Mouse (Mus musculus) forebrain, postnatal 0 days (tissue): ENCODE measurements around the gene Rcn2. TPM values are rescaled to one million over a fixed set of nuclear protein-coding genes. Genes with fewer than 3 reads are reported as not detected.

Experiments used
- ATAC-seq: fragments of 200-750 bp; cut with Nextera tagmentation; 2 replicates; pipeline ENCODE4 v1.8.0; 2017; ENCODE audit warnings: mild to moderate bottlenecking, moderate library complexity
- DNase-seq: peaks from one replicate; pipeline ENCODE4 v3.0.0-alpha.2; 2015
- H3K27ac ChIP-seq: fragments of 300-500 bp; sonication (generic); 2 replicates; pipeline ENCODE4 v1.5.1; 2014; ENCODE audit warnings: low read depth, mild to moderate bottlenecking, antibody characterized with exemption, low read length, moderate library complexity, mixed read lengths
- H3K27me3 ChIP-seq: fragments of 300-500 bp; sonication (generic); 2 replicates; pipeline ENCODE4 v1.6.1; 2014; ENCODE audit warnings: mild to moderate bottlenecking, low read length, mixed read lengths; ENCODE audit not compliant: insufficient read depth
- H3K36me3 ChIP-seq: fragments of 300-500 bp; sonication (generic); 2 replicates; pipeline ENCODE4 v1.6.1; 2014; ENCODE audit warnings: mild to moderate bottlenecking, moderate library complexity; ENCODE audit not compliant: insufficient read depth
- H3K4me1 ChIP-seq: fragments of 300-500 bp; sonication (generic); 2 replicates; pipeline ENCODE4 v1.6.1; 2014; ENCODE audit warnings: antibody characterized with exemption; ENCODE audit not compliant: insufficient read depth
- H3K4me2 ChIP-seq: fragments of 300-500 bp; sonication (generic); 2 replicates; pipeline ENCODE4 v1.6.1; 2014; ENCODE audit warnings: low read depth, mild to moderate bottlenecking, moderate library complexity
- H3K4me3 ChIP-seq: fragments of 300-500 bp; sonication (generic); 2 replicates; pipeline ENCODE4 v1.5.1; 2014; ENCODE audit warnings: low read depth, low read length, mixed read lengths
- H3K9ac ChIP-seq: fragments of 300-500 bp; sonication (generic); 2 replicates; pipeline ENCODE4 v1.6.1; 2014; ENCODE audit warnings: mild to moderate bottlenecking
- H3K9me3 ChIP-seq: fragments of 300-500 bp; sonication (generic); 2 replicates; pipeline ENCODE4 v1.6.1; 2016; ENCODE audit warnings: low read length
- CTCF ChIP-seq: sonication (generic); IDR thresholded peaks from 2 replicates; pipeline ENCODE4 v1.5.1; 2016; ENCODE audit warnings: antibody characterized with exemption, control low read depth, low read depth
- WGBS: fragments of 180-500 bp; shearing (Covaris S2); extraction: QIAGEN DNeasy Blood & Tissue Kit; methylation state at CpG from one replicate; pipeline ENCODE4 v1.1.7; 2014; 5-methylcytosine and 5-hydroxymethylcytosine counted together
- polyA plus RNA-seq: library from polyadenylated mRNA; unstranded; fragments of >200 nt; fragmentation: Nextera tagmentation; extraction: Ambion mirVana; gene quantifications from 2 replicates; pipeline ENCODE4 v1.2.1, GENCODE M21; 2015
- total RNA-seq: library from RNA; depleted of rRNA; stranded (reverse); fragments of >200 nt; gene quantifications from 2 replicates; pipeline ENCODE4 v1.2.3, GENCODE M21; 2014

Rcn2 gene
- total and polyA plus RNA-seq, 2 experiments from 2014 or later = 157 to 274 TPM

- H3K9ac ChIP-seq = no peak overlapping the region
- H3K36me3 ChIP-seq = peaks cover 5% of the 10 kb centered on the region; the same call in 1 of the 2 replicates
- ATAC-seq (peak; percentile 58), DNase-seq (no peak)
- WGBS = 78% methylated on average over 12 of the region's 12 CpGs
- no peak overlapping the region for H3K4me2 ChIP-seq
- H3K9me3 ChIP-seq = no peaks in the 10 kb centered on the region
- TF ChIP-seq CTCF = no peak
- H3K4me1 ChIP-seq = no peaks in the 10 kb centered on the region
- H3K27ac ChIP-seq = no peak overlapping the region
- H3K4me3 ChIP-seq = no peak overlapping the region
- H3K27me3 ChIP-seq = no peaks in the 10 kb centered on the region
Measured at GRCm38 (mm10) chr9:56074863-56075262, 33.2 kb downstream of the Rcn2 start.

- Histone ChIP-seq H3K36me3 (peaks cover 5% of the 10 kb centered on the region; the same call in 1 of the 2 replicates), H3K4me3 (no peak overlapping the region), H3K4me2 (no peak overlapping the region), H3K9me3 (no peaks in the 10 kb centered on the region), H3K4me1 (no peaks in the 10 kb centered on the region), H3K27ac (peak overlapping the region; percentile 29), H3K9ac (no peak overlapping the region), H3K27me3 (no peaks in the 10 kb centered on the region)
- TF ChIP-seq CTCF = peak; percentile 67
- peak; percentile 92 for ATAC-seq
- WGBS = 13% methylated on average over 4 of the region's 4 CpGs
- peak; percentile 76 for DNase-seq
Measured at GRCm38 (mm10) chr9:56075264-56075663, 33.6 kb downstream of the Rcn2 start.

- DNase-seq = no peak
Measured at GRCm38 (mm10) chr9:56075901-56076620, 34.4 kb downstream of the Rcn2 start.

GRCm38 (mm10) chr9:56079587-56079986, 37.9 kb downstream of the Rcn2 start:
- no peak for ATAC-seq
- no peak for DNase-seq
- Histone ChIP-seq H3K4me1 (no peaks in the 10 kb centered on the region), H3K9me3 (no peaks in the 10 kb centered on the region), H3K4me3 (no peak overlapping the region), H3K4me2 (no peak overlapping the region), H3K9ac (no peak overlapping the region), H3K27me3 (no peaks in the 10 kb centered on the region), H3K27ac (no peak overlapping the region), H3K36me3 (no peaks in the 10 kb centered on the region)
- TF ChIP-seq CTCF = no peak
- 90% methylated on average over 5 of the region's 5 CpGs for WGBS

More at GRCm38 (mm10) chr9:56075901-56076620, 34.4 kb downstream of the Rcn2 start:
- ATAC-seq = 0 out of 2 replicates have a peak, but pooled peaks have one; percentile 30
- TF ChIP-seq CTCF = no peak
- H3K4me2 ChIP-seq = no peak overlapping the region
- H3K27ac ChIP-seq = peak overlapping the region; percentile 29
- no peaks in the 10 kb centered on the region for H3K4me1 ChIP-seq
- no peaks in the 10 kb centered on the region for H3K27me3 ChIP-seq
- H3K9ac ChIP-seq = no peak overlapping the region
- peaks cover 2% of the 10 kb centered on the region; the same call in 1 of the 2 replicates for H3K36me3 ChIP-seq
- H3K9me3 ChIP-seq = no peaks in the 10 kb centered on the region
- 50% methylated on average over 7 of the region's 7 CpGs for WGBS
- H3K4me3 ChIP-seq = no peak overlapping the region

GRCm38 (mm10) chr9:56086524-56086923, 44.9 kb downstream of the Rcn2 start:
- DNase-seq (no peak), ATAC-seq (no peak)
- H3K27ac ChIP-seq = no peak overlapping the region
- H3K4me1 ChIP-seq = 0 out of 2 replicates have a peak, but pooled peaks cover 4% of the 10 kb centered on the region
- no peak for TF ChIP-seq CTCF
- WGBS = 90% methylated on average over 5 of the region's 5 CpGs
- no peak overlapping the region for H3K4me2 ChIP-seq
- H3K36me3 ChIP-seq = no peaks in the 10 kb centered on the region
- H3K9me3 ChIP-seq = no peaks in the 10 kb centered on the region
- no peak overlapping the region for H3K4me3 ChIP-seq
- no peak overlapping the region for H3K9ac ChIP-seq
- H3K27me3 ChIP-seq = no peaks in the 10 kb centered on the region

GRCm38 (mm10) chr9:56089778-56090520, 48.3 kb downstream of the Rcn2 start, which contains the start of gene Pstpip1:
Pstpip1 (plus strand) TSS chr9:56089962.
- Histone ChIP-seq H3K36me3 (no peaks in the 10 kb centered on the region), H3K4me2 (no peak within 1 kb of the TSS), H3K27ac (no peak within 1 kb of the TSS), H3K27me3 (no peaks in the 10 kb centered on the region), H3K4me3 (no peak within 1 kb of the TSS), H3K9ac (peak within 1 kb of the TSS; percentile 39), H3K4me1 (0 out of 2 replicates have a peak, but pooled peaks cover 4% of the 10 kb centered on the region), H3K9me3 (no peaks in the 10 kb centered on the region)
- DNase-seq (peak; percentile 70), ATAC-seq (peak; percentile 93)
- WGBS = 25% methylated on average over 22 of the region's 22 CpGs
- no peak for TF ChIP-seq CTCF
